Mouse (Mus musculus): ENCODE data around the gene Ankrd50.

Ankrd50 gene

DNA sequence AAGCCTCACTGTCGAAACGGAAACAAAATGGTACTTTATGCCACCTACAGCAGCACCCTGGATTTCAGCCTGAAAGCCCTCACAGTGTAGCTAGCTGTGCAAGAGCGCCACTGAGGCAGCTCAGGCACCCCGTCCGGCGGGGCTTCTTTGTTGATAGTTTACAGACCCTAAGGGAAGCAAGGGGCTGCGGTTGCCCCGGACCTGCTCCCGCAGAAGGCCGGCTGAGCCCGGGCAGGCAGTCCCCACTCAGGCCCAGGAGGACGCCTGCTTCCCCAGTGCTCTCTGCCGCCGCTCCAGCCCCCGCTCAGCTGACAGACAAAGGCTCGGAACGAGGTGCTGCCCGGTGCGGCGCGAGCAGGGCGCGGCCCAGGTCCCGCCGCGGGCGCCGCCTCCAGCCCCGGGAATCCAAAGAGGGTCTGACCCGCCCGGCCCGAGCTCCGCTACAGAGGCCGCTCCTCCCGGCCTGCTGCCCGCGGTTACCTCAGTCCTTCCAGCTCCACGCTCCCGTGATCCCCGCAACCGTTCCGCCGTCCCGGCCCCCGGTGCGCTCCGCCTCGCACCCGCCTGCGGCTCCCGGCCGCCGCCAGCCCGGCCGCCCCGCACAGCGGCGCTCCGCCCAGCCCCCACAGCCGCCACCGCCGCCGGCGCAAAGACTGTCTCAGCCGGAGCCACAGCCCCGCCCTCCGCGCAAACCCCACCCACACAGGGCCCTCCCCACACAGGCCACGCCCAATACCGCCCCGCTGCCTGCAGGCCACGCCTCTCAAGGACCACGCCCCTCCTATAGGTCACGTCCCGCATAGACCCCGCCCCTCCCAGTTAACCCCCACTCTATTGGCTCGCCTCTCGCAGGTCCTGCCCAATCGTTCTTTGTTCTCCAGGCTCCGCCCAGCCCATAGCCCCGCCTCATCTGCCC lies at the start of gene Ankrd50:
Gene Ankrd50, minus strand, starts transcription at position 654 of the 916 bp plus-strand sequence.
- in situ Hi-C loops (cut with MboI, MseI): no loop called here

DNA sequence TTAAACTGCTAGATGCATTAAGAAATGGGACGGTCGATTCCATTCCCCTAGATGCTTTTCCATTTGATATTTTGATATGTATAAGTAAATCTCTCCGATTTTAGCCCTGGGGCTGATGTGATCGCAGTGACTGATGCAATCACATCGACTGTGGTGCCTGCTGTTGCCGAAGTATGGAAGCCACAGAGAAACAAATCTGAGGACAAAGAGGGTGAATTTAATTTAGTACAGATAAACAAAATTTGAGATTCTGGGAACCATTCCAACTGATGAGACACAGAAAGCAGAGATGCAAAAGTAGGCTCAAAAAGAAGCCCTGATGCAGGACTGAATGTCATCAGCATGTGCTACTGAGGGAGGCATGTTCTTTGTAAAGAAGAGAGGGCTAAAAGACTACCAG lies 49.6 kb upstream of the Ankrd50 start:
- in situ Hi-C loops (cut with MboI, MseI): no loop called here

DNA sequence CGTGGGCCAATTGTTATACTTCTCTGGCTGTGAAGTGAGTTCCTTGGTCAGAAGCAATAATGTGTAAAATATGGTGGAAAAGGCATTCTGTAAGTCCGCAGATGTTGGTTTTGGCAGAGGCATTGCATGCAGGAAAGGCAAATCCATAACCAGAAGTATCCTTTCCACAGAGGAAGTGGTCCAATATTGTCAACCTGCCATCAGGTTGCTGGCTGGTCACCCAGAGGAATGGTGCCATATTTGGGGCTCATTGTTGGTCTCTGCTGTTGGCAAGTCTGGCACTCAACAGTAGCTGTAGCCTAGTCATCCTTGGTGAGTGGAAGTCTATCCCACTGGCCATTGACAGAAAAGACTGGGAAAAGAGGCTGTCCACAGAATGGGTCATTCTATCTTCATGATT lies 35.8 kb upstream of the Ankrd50 start:
- in situ Hi-C loops (cut with MboI, MseI): no loop called here

DNA sequence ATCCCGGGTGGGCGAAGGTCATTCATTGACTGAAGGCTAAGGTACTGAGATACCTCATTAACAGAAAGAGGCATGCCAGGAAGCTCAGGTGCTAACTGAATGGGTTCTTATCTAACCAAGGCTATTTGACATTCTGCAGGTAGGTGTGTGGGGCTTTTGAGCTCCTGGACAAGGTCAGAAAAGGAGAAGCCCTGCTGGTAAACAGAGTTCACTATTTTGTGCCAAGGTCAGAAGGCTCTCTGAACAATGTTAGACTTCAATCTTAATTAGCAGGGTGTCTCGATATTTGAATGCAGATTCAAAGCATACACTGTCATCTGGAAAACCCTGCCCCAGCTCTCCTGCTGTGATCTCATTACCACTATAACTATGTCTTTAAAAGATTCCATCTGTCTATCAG lies 35.3 kb upstream of the Ankrd50 start:
- in situ Hi-C loops (cut with MboI, MseI): no loop called here

DNA sequence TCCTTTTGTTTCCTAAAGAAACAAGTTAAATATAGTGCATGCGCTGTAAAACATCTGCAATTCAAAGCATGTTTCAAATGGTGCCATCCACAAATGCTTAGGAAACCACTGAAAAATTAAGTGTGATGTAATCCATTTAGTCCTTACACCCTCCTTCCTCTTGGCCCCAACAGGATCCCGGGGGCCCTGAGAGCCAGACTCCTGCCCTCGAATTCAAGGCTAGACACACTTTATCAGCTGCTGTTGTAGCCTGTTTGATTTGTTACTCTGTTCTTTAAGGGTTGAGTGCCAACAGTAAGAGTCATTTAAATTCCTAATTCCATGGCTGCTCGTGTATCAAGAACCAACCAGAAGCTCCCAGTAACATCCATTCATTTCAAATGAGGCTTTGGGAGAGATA lies 19.0 kb upstream of the Ankrd50 start:
- in situ Hi-C loops (cut with MboI, MseI): no loop called here

DNA sequence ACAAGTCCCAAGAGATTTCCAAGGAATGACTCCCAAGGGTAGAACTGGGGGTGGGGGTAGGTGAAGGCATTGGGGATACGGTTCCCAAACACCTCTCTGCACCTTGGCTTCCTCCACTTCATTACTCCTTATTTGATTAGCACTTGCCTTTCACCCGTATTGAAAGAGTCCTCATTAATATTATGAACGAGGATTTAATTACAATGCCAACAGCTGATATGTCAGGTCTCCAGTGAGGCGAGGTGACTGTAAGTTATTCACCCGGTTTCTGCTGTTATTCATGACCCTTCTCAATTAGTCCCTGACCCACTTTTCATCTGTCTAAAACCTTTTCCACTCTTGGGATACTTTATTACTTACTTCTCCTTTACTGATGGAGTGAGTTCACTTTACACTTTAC lies 17.5 kb upstream of the Ankrd50 start:
- in situ Hi-C loops (cut with MboI, MseI): no loop called here

DNA sequence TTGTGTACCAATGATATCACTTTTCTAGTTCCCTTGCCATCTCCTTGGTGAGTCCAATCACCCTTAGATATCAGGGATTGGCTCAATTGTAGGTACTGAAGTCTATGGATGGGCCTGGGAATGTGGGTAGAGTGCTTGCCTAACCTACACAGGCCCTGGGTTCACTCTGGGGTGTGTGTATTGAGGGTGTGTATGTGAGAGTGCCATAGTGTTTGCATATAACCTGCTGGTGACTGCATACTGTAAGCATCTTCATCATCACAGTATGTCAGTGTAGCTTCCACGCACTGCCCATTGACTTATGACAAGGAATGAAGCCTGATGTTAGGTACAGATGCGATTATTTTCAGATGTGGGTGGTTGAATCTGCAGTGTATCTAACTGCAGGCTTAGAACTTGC lies 17.1 kb upstream of the Ankrd50 start:
- in situ Hi-C loops (cut with MboI, MseI): no loop called here

DNA sequence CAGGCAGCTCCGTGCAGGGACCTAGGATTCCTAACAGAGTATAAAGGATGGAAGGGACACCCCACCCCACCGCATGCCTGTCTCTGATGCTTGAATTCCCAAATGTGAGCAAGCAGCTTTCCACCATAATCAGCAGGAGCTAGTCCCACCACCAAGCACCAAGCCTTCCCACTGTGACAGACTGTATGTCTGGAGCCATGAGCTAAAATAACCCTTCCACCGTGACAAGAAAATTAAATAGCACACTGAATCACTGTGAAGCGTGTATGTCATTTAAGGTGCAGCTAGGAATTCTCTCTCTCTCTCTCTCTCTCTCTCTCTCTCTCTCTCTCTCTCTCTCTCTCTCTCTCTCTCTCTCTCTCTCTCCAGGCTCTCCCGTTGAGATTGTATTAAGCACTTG lies 16.7 kb upstream of the Ankrd50 start:
- in situ Hi-C loops (cut with MboI, MseI): no loop called here

DNA sequence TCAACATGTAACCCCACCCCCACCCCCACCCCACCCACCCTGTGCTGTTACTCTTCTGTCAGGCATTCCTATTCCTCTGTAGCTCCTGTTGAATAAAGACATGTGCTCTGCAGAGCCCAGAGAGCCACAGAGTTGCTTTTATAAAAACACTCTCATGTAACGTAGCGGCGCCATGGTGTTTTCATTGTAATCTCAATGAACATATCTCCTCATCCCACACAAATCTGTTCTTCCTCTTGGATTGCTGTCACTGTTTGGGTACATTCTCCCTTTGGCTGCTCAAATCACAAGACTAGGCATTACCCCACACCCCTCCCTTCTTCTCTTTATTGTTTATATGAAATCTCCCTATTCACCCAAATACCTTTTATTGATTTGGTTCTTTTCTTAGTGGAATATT lies 13.9 kb upstream of the Ankrd50 start:
- in situ Hi-C loops (cut with MboI, MseI): no loop called here

DNA sequence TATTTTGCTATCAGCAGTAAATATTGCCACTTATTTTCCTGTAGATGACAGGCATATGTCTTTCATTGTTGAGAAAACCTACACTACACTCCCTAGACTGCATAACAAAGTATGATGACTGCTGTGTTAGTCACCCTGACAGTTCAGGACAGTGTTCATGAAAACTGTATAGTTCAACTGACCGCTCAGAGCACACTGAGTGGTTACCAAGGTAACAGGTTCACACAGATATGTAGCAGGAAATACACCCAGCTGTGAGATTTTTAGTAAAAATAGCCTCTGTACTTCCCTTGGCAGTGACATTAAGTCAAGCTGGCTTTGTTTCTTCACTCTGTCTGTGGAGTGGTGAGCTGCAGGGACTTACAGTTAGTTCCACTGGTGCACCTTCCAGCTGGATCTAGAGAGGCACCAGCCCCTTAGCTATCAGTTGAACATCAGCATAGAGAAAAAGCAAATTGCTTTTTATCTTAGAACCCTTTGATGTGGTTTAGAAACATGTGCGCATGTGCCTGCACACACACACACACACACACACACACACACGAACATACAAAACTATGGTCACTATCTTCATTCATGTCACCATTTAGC lies 12.2 kb upstream of the Ankrd50 start:
- in situ Hi-C loops (cut with MboI, MseI): no loop called here

DNA sequence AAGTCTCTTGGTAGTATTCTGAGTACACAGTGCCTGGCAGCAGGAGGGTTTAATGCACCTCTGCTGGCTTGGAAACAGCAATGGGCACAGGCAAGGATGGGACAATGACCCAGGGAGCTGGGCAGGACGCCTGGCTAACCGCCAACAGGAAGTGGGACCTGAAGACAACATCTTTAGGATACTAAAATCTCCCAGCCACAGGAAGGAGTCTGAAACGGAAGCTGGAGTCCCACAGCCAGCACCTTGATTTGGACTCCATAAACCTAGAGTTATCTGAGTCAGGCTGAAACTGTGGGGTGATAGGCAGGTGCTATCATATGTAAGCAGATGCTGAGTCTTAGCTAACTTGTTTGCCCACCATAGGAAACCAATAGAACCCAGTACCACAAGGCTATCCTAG lies 7.1 kb upstream of the Ankrd50 start:
- in situ Hi-C loops (cut with MboI, MseI): no loop called here

DNA sequence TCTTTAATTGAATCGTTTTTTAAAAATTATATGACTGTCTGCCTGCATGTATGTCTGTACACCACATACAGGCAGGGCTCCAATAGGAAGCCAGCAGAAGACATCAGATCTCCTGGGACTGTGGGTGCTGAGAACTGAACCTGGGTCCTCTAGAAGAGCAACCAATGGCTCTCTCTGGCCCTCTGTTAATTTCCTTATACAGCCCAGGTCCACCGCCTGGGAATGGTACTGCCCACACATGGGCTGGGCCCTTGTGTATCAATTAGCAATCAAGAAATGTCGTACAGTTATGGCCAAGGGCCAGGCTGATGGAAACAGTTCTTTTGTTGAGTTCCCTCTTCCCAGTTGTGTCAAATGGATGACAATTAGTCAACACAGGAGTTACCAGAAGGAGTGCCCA lies 6.6 kb upstream of the Ankrd50 start:
- in situ Hi-C loops (cut with MboI, MseI): no loop called here

DNA sequence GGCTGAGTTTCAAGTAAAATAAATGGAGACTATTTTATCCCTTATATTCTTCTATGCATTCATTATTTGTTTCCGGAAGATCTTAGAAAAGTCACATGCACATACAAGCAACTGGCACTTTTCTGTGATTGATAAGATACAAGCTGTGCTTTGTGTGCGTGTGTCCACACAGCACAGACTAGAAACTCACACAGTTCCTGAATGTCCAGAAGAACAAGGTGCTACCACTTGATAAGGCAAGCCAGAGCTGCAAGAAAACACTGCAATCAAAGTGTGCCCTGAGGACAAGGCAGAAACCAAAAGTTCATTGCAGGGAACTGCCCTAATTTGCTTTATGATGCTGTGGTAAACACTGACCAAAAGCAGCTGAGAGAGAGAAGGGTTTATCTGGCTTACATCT lies 6.1 kb upstream of the Ankrd50 start:
- in situ Hi-C loops (cut with MboI, MseI): no loop called here

DNA sequence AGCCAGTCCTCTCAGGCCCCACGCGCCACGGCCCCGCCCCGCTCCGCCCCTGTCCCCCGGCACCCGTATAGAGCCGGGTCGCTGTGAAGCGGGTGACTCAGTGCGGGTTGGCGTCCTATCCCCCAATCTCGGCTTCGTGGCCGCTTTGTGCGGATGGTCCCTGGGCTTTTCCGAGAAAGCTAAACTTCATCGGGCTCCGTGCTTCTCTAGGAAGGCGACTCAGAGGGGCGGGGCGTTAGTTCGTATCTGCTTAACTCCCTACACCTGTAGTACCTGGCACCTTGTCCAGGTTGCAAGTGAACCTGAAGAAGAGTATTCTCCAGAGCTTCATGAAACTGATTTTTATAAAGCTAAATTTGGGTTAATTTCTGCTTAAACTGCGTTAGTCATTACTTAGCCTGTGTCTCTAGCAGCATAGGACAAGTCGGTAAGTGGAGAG lies 482 bp upstream of the Ankrd50 start:
- in situ Hi-C loops (cut with MboI, MseI): no loop called here

DNA sequence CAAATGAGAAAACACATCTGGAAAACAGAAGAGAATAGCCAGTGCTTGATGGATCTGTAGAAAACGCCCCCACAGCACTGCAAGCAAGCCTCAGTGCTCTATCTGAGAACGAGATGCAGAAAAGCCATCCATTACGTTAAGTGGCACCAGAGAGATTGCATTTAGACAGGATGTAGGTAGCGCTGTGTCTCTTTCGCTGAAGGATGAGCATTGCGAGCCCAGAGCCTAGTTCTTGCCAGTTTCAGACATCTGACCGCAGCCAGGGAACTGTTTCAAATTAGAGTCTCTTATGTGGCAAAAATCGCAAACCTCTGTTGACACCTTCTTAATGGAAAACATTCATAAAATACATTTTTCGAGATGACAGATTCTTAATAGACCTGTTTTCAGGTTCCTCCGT lies 1.1 kb downstream of the Ankrd50 start:
- in situ Hi-C loops (cut with MboI, MseI): no loop called here

DNA sequence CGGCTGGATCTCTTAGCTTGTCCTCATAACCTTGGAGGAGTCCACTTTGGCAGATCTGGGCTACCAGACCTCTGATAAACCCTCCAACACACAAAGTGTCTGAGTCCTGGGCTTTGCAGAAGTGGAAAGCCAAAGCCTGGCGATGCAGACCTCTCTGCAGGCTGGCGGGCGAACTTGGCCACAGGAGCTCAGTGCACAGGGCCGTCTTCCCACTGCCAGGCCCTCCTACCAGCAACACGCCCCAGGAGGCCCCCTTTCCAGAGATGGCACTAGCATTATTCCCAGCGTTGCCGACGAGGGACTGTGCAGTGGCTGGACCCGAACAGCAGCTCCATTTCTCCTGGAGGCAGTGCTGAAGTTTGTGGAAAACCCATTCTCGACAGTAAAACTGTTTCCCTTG lies 1.9 kb downstream of the Ankrd50 start:
- in situ Hi-C loops (cut with MboI, MseI): no loop called here

DNA sequence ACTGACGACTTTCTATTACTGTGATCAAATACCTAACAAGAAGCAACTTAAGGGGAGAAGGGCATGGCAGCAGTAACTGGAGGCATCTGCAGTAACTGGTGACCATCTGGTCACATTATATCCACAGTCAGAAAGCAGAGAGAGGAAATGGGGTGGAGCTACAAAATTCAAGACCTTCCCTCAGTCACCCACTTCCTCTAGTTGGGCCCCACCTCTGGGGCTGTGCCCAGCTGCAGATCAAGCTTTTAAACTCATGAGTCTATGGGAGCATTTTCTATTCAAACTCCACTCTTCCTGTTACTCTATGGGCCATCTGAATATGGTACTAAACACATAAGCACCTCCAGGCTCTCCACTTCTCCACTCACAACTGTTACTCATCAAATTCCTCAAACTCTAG lies 3.5 kb downstream of the Ankrd50 start:
- in situ Hi-C loops (cut with MboI, MseI): no loop called here

DNA sequence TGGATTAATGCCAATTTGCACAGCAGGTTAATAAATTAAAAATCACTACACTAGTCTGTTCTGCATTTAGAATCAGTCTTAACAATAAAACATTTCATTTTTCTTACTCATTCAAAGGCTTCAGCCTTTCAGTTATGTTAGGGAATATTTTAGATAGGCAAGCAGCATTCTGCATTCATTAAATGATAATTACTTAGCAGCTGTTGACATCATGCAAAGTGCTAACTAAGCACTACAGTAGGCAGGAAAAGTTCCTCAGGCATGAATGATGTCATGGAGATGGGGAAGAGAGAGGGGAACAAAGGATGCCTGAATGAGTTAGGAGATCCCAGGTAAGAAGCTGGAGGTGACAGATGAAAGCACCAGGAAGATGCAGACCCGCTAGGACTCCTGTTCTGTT lies 6.7 kb downstream of the Ankrd50 start:
- in situ Hi-C loops (cut with MboI, MseI): no loop called here

DNA sequence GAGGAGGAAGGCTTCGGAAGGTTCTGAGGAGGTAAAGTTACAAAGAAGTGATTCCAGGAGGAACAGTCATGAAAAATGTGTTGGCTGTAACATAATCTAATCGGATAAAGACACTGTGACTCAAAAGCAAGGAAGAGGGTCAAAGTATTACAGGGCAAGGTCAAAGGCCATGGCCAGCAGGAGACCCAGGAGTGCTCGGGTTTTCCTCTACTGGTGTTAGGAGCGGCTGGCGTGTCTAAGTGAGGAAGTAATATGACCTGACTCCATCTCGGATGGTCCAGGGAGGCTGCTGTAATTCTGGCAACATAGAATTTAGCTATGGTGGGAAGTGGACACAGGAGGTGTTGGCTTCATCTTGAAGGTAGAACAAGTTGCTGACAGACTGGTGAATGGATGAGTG lies 9.1 kb downstream of the Ankrd50 start:
- in situ Hi-C loops (cut with MboI, MseI): no loop called here

DNA sequence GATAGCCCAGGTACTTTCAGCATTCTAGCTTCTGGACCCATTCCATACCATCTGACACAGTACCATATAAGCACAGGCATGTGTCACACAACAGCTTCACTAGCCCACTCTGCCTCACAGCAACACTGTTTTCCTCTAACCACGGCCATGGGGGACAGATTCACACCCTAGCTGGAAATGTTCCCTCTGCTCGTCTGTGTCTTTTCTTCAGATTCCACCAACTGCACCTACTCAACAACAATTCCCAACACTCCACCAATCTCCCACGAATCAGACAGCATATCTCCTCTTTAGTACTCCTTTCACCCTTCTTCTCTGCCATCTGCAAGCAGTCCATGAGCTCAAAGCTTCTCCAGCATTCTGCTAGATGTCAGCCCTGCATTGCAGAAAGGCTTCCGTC lies 11.5 kb downstream of the Ankrd50 start:
- in situ Hi-C loops (cut with MboI, MseI): no loop called here

DNA sequence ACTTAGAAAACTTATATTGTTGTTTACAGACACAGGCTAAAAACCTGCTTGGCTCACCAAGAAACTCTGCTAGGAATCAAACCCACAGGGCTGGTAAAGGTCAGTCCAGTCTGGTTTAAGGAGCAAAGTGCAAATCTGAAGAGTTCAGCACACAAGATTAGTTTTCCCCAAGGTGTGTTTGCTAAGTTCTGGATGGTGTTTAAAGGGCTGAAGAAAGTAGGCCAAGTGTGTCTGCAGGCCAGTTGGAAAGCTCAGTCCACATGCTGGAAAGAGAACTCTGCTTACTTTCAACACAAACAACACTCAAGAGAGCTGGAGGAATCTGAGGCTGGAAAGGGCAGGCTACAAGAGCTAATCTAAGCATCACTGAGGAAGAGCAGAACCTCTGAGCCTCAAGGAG lies 13.1 kb downstream of the Ankrd50 start:
- in situ Hi-C loops (cut with MboI, MseI): no loop called here

DNA sequence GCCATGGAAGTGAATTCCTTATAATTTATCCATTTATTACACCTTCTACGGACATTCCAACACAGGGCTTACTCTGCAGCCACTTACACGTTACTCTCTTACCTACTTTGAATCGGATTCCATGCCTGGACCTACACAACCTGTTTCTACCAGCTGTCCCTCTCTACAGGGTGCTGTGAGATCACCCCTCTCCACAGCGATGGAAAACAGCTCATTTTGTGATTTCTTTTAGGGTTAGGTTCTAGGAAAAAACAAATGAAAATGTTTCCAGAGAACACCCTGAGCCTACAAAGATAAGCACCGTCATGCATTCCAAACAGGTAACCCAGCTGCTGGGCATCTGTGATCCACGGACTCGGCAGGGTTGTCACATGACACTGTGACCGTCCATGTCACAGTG lies 16.5 kb downstream of the Ankrd50 start:
- in situ Hi-C loops (cut with MboI, MseI): no loop called here

DNA sequence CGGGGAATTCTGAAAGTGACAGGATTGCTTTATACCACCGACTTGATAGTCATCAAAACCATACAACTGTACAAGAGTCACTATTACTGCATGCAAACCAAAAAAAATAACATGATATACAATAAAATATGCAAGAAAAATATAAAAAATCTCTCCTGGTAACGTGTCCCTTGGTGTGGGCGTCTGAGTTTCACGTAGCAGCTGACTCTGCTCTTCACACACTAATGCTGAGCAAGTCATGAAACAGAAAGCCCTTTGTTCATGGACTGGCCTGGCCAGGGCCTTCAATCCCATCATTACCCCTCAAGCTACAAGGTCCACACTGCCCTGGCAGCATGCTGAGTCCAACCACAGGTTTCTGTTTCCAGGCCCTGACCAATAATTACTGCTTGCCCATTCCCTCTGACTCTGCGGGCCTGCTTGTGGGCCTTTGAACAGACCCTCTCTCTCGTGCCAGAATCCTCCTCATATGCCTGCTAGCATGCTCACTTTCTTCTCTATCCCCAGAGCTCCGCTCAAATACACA lies 17.7 kb downstream of the Ankrd50 start:
- in situ Hi-C loops (cut with MboI, MseI): no loop called here
